Mouse (Mus musculus): ENCODE measurements around the gene Lamc3. TPM values are rescaled to one million over a fixed set of nuclear protein-coding genes. Genes with fewer than 3 reads are reported as not detected.

The Lamc3 gene
- polyA plus RNA-seq, 2 experiments from 2014 or later, result not detected

DNA sequence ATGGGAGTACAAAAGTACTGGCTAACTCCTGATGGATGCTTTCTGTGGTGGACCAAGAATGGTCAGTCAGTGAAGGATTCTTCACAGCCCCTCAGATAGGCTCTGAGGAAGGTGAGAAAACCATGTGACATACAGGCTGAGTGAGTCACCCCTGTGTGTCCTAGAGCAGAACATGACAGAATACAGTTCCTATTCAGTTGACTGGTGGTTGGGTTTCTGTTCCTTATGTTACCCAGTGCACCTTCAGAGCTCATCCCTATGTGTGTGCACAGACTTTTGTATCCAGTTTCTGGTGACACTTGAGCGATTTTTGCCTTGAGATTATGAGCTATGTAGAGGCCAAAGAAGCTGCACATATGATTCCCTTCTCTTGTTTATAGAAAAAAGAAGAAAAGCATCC lies 100.7 kb downstream of the Lamc3 start:
- no peak for ATAC-seq

GRCm38 (mm10) chr2:31990961-31991360 lies 103.9 kb downstream of the Lamc3 start:
- ATAC-seq, result no peak

DNA sequence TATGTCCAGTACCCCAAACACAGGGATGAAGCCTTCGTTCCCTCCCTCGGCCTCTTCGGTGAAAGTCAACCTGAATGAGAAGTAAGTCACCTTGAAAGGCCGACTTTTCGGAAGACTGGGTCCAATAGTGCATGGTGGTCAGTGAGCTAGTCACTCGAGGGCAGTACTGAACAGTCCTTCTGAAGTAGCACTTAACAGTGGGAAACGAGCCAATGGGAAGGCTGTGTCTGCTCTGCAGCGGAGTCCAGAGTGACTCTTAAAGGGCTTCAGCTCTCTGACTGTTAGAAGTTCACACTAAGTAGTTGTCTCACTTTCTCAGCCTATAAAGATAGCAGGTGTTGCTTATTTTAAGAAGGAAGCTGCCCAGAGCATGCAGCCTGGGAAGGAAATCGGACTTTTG lies 107.8 kb downstream of the Lamc3 start:
- no peak for ATAC-seq

GRCm38 (mm10) chr2:31996060-31996459 lies 109.0 kb downstream of the Lamc3 start:
- no peak for ATAC-seq

Other genes starting within 250 kb of the Lamc3 start
- not detected for gene Prdm12, start 247.3 kb upstream of the Lamc3 start, polyA plus RNA-seq (2017; shearing (Covaris generic))
- 10 to 100 TPM; 36.2 to 47.9 TPM for gene Exosc2, start 216.6 kb upstream of the Lamc3 start, polyA plus RNA-seq (2017; shearing (Covaris generic))
- 1 to 10 TPM; 7.4 to 8.1 TPM for gene Abl1, start 198.9 kb upstream of the Lamc3 start, polyA plus RNA-seq (2017; shearing (Covaris generic))
- gene Qrfp, start 76.7 kb upstream of the Lamc3 start, polyA plus RNA-seq (2017; shearing (Covaris generic)), result under 1 TPM; 0.47 to 0.48 TPM
- not detected for gene Fibcd1, start 41.3 kb upstream of the Lamc3 start, polyA plus RNA-seq (2017; shearing (Covaris generic))
- gene Aif1l, start 62.8 kb downstream of the Lamc3 start, polyA plus RNA-seq (2017; shearing (Covaris generic)), result not detected
- 10 to 100 TPM; 78.0 to 79.8 TPM for gene Nup214, start 87.1 kb downstream of the Lamc3 start, polyA plus RNA-seq (2017; shearing (Covaris generic))
- 10 to 100 TPM; 23.6 to 27.1 TPM for gene Fam78a, start 197.6 kb downstream of the Lamc3 start, polyA plus RNA-seq (2017; shearing (Covaris generic))
- not detected for gene Plpp7, start 208.2 kb downstream of the Lamc3 start, polyA plus RNA-seq (2017; shearing (Covaris generic))

All from activated CD4-positive, CD25-positive, alpha-beta regulatory T cell, adult 4 months (primary cell).